Mouse (Mus musculus) midbrain, embryonic 16.5 days (tissue): ENCODE data around the gene Map3k5. TPM values are rescaled to one million over a fixed set of nuclear protein-coding genes. Genes with fewer than 3 reads are reported as not detected.

ENCODE experiments used
- ATAC-seq: fragments of 200-750 bp; cut with Nextera tagmentation; 2 replicates; pipeline ENCODE4 v1.8.0; 2017; ENCODE audit warnings: moderate TSS enrichment
- H3K27ac ChIP-seq: fragments of 300-500 bp; sonication (generic); 2 replicates; pipeline ENCODE4 v1.5.1; 2014; ENCODE audit warnings: mild to moderate bottlenecking, low read length, mixed read lengths
- H3K27me3 ChIP-seq: fragments of 300-500 bp; sonication (generic); 2 replicates; pipeline ENCODE4 v1.6.1; 2014; ENCODE audit warnings: low read depth, low read length, mixed read lengths; ENCODE audit not compliant: control insufficient read depth, insufficient read depth
- H3K36me3 ChIP-seq: fragments of 300-500 bp; sonication (generic); 2 replicates; pipeline ENCODE4 v1.6.1; 2014; ENCODE audit warnings: mild to moderate bottlenecking, low read length, moderate library complexity, mixed read lengths; ENCODE audit not compliant: control insufficient read depth, insufficient read depth
- H3K4me1 ChIP-seq: fragments of 300-500 bp; sonication (generic); 2 replicates; pipeline ENCODE4 v1.6.1; 2014; ENCODE audit warnings: mild to moderate bottlenecking, low read length, mixed read lengths; ENCODE audit not compliant: control insufficient read depth, insufficient read depth
- H3K4me2 ChIP-seq: fragments of 300-500 bp; sonication (generic); 2 replicates; pipeline ENCODE4 v1.6.1; 2014; ENCODE audit warnings: mild to moderate bottlenecking, low read length, mixed read lengths
- H3K4me3 ChIP-seq: fragments of 300-500 bp; sonication (generic); 2 replicates; pipeline ENCODE4 v1.5.1; 2014; ENCODE audit warnings: low read depth, mild to moderate bottlenecking, low read length, moderate library complexity, mixed read lengths
- H3K9ac ChIP-seq: fragments of 300-500 bp; sonication (generic); 2 replicates; pipeline ENCODE4 v1.6.1; 2014; ENCODE audit warnings: low read depth, low read length, mixed read lengths
- H3K9me3 ChIP-seq: fragments of 300-500 bp; sonication (generic); replicated peaks from 2 replicates; pipeline ENCODE4 v1.6.1; 2014; ENCODE audit warnings: mild to moderate bottlenecking, low read length, mixed read lengths; ENCODE audit not compliant: control insufficient read depth, poor library complexity, severe bottlenecking
- WGBS: fragments of 180-500 bp; shearing (Covaris S2); extraction: QIAGEN DNeasy Blood & Tissue Kit; methylation state at CpG from one replicate; pipeline ENCODE4 v1.1.7; 2014; 5-methylcytosine and 5-hydroxymethylcytosine counted together
- polyA plus RNA-seq: library from polyadenylated mRNA; unstranded; fragments of >200 nt; fragmentation: Nextera tagmentation; extraction: Ambion mirVana; gene quantifications from 2 replicates; pipeline ENCODE4 v1.2.1, GENCODE M21; 2015

Map3k5 gene
- polyA plus RNA-seq, 1 experiment from 2014 or later, result 1.2 TPM

- Histone ChIP-seq H3K27me3 (no peaks in the 10 kb centered on the region), H3K4me2 (no peak overlapping the region), H3K4me1 (peaks cover 5% of the 10 kb centered on the region), H3K9ac (no peak overlapping the region), H3K4me3 (no peak overlapping the region), H3K36me3 (no peaks in the 10 kb centered on the region), H3K9me3 (no peaks in the 10 kb centered on the region), H3K27ac (no peak overlapping the region)
- WGBS, result 90% methylated on average over 4 of the region's 4 CpGs
- no peak for ATAC-seq
These were observed 70.5 kb downstream of the Map3k5 start for GRCm38 (mm10) chr10:20004786-20005185.

GRCm38 (mm10) chr10:20005491-20005952 lies 71.2 kb downstream of the Map3k5 start:
- Histone ChIP-seq H3K4me1 (peaks cover 5% of the 10 kb centered on the region), H3K4me3 (no peak overlapping the region), H3K27ac (no peak overlapping the region), H3K27me3 (no peaks in the 10 kb centered on the region), H3K9ac (no peak overlapping the region), H3K4me2 (no peak overlapping the region), H3K9me3 (no peaks in the 10 kb centered on the region), H3K36me3 (no peaks in the 10 kb centered on the region)
- no peak for ATAC-seq
- WGBS, result 88% methylated on average over 6 of the region's 6 CpGs

- Histone ChIP-seq H3K4me1 (peaks cover 5% of the 10 kb centered on the region), H3K27me3 (no peaks in the 10 kb centered on the region), H3K4me3 (no peak overlapping the region), H3K36me3 (no peaks in the 10 kb centered on the region), H3K4me2 (peak overlapping the region; percentile 28; the same call in 1 of the 2 replicates), H3K9ac (0 out of 2 replicates have a peak overlapping the region, but pooled peaks have one; percentile 11), H3K9me3 (no peaks in the 10 kb centered on the region), H3K27ac (no peak overlapping the region)
- WGBS, result 19% methylated on average over 17 of the region's 17 CpGs
- no peak for ATAC-seq
These were observed 72.2 kb downstream of the Map3k5 start for GRCm38 (mm10) chr10:20006333-20007093.

GRCm38 (mm10) chr10:20009310-20009709 lies 75.0 kb downstream of the Map3k5 start:
- Histone ChIP-seq H3K9ac (no peak overlapping the region), H3K4me2 (no peak overlapping the region), H3K9me3 (no peaks in the 10 kb centered on the region), H3K36me3 (no peaks in the 10 kb centered on the region), H3K27me3 (no peaks in the 10 kb centered on the region), H3K4me3 (no peak overlapping the region), H3K4me1 (no peaks in the 10 kb centered on the region; the same call in 1 of the 2 replicates), H3K27ac (no peak overlapping the region)
- no peak for ATAC-seq
- WGBS, result 93% methylated on average over 6 of the region's 6 CpGs

GRCm38 (mm10) chr10:20010018-20010417 lies 75.7 kb downstream of the Map3k5 start:
- no peak overlapping the region for H3K9ac ChIP-seq
- WGBS, result 92% methylated on average over 3 of the region's 3 CpGs
- no peak for ATAC-seq

GRCm38 (mm10) chr10:20018406-20018805 lies 84.1 kb downstream of the Map3k5 start:
- Histone ChIP-seq H3K4me1 (peaks cover 4% of the 10 kb centered on the region; the same call in 1 of the 2 replicates), H3K9me3 (no peaks in the 10 kb centered on the region), H3K36me3 (no peaks in the 10 kb centered on the region), H3K9ac (no peak overlapping the region), H3K27ac (no peak overlapping the region), H3K4me3 (no peak overlapping the region), H3K4me2 (no peak overlapping the region), H3K27me3 (no peaks in the 10 kb centered on the region)
- ATAC-seq, result peak; percentile 56; the same call in 1 of the 2 replicates
- WGBS, result 91% methylated on average over 10 of the region's 10 CpGs

More at GRCm38 (mm10) chr10:20010018-20010417, 75.7 kb downstream of the Map3k5 start:
- H3K4me3 ChIP-seq, result no peak overlapping the region
- H3K4me1 ChIP-seq, result no peaks in the 10 kb centered on the region; the same call in 1 of the 2 replicates
- no peak overlapping the region for H3K4me2 ChIP-seq
- no peaks in the 10 kb centered on the region for H3K36me3 ChIP-seq
- H3K27me3 ChIP-seq, result no peaks in the 10 kb centered on the region
- no peaks in the 10 kb centered on the region for H3K9me3 ChIP-seq
- H3K27ac ChIP-seq, result no peak overlapping the region

- Histone ChIP-seq H3K36me3 (no peaks in the 10 kb centered on the region), H3K27ac (no peak overlapping the region), H3K9me3 (no peaks in the 10 kb centered on the region), H3K4me1 (peaks cover 4% of the 10 kb centered on the region; the same call in 1 of the 2 replicates), H3K4me3 (no peak overlapping the region), H3K4me2 (no peak overlapping the region), H3K9ac (no peak overlapping the region), H3K27me3 (no peaks in the 10 kb centered on the region)
- WGBS, result 84% methylated on average over 3 of the region's 3 CpGs
- no peak; the same call in 1 of the 2 replicates for ATAC-seq
These were observed 84.5 kb downstream of the Map3k5 start for GRCm38 (mm10) chr10:20018806-20019205.

GRCm38 (mm10) chr10:20021256-20021655 lies 87.0 kb downstream of the Map3k5 start:
- H3K4me2 ChIP-seq, result no peak overlapping the region
- H3K9ac ChIP-seq, result no peak overlapping the region
- no peaks in the 10 kb centered on the region for H3K36me3 ChIP-seq
- H3K9me3 ChIP-seq, result no peaks in the 10 kb centered on the region
- no peaks in the 10 kb centered on the region for H3K27me3 ChIP-seq
- WGBS, result 72% methylated on average over 6 of the region's 6 CpGs
- H3K4me3 ChIP-seq, result no peak overlapping the region
- ATAC-seq, result no peak
- H3K27ac ChIP-seq, result no peak overlapping the region
- peaks cover 4% of the 10 kb centered on the region; the same call in 1 of the 2 replicates for H3K4me1 ChIP-seq
